In genomic region chr19:40679632-40680031, GRCm38 (mm10) we compare ENCODE assay signal across 17 mouse cellular contexts.
A peak's percentile ranks its signal among the peaks of the same experiment; 100 is the strongest.
DNase-seq lines count a peak whose midpoint lies in the region; ATAC-seq lines count a peak whose summit lies in the region.
"Had no signal": no experiment of that assay in that cellular context is flagged by ENCODE, and none has a peak within 500 bp of the region (broad histone marks: within the 10 kb centered on the region; RNA-seq: fewer than 3 reads in every experiment).

No protein-coding gene starts in this region.

- H3K27me3 ChIP-seq in heart, embryonic 10.5 days (ENCODE audit: insufficient read depth, poor library complexity, severe bottlenecking) = no peaks in the 10 kb centered on the region
- H3K27me3 ChIP-seq: forebrain, embryonic 13.5 days; heart, embryonic 12.5 days; hindbrain, embryonic 13.5 days had no signal

- 93% methylated on average over 3 of the region's 3 CpGs for WGBS in heart, embryonic 10.5 days

- intact Hi-C loops in heart, postnatal 25 days (cut with DNase I) = loop anchor here (5.0 kb wide), 1 partner anchor 42 kb away; no protein-coding TSS in a partner anchor

- H3K4me3 ChIP-seq in heart, embryonic 10.5 days = no peak overlapping the region
- H3K4me3 ChIP-seq: erythroblast, embryonic 14.5 days; forebrain, embryonic 13.5 days; heart, embryonic 12.5 days; hindbrain, embryonic 13.5 days; limb, embryonic 10.5 days; myocyte had no signal

- ATAC-seq in megakaryocyte, adult 5-6 weeks (ENCODE audit: poor library complexity, severe bottlenecking) = peak; percentile 49
- no peak for ATAC-seq in megakaryocyte-erythroid progenitor cell, adult 5-6 weeks (replicated peaks; ENCODE audit: low FRiP score, low TSS enrichment, poor library complexity, severe bottlenecking)
- ATAC-seq: forebrain, embryonic 13.5 days; intestine, embryonic 16.5 days had no signal

- DNase-seq in heart, embryonic 10.5 days (ENCODE audit: low spot score) = peak; percentile 50
- DNase-seq in heart, postnatal 25 days (ENCODE audit: low spot score) = no peak
- DNase-seq in B cell, adult 2 months = peak; percentile 32 to 45
- DNase-seq in T-cell, adult 2 months (ENCODE audit: low spot score) = peak; percentile 42
- DNase-seq in embryo, embryonic 10.5 days (ENCODE audit: low spot score) = no peak
- no peak for DNase-seq in right cerebral cortex, postnatal 10 days (ENCODE audit: low spot score in 2 of 2)
- DNase-seq: cerebellum, adult 2 months; midbrain, embryonic 14.5 days had no signal

- H3K4me1 ChIP-seq in heart, embryonic 10.5 days = peaks cover 19% of the 10 kb centered on the region
- H3K4me1 ChIP-seq: hindbrain, embryonic 13.5 days had no signal

- H3K9me3 ChIP-seq in heart, embryonic 10.5 days = no peaks in the 10 kb centered on the region
- H3K9me3 ChIP-seq: forebrain, embryonic 13.5 days; heart, embryonic 12.5 days; hindbrain, embryonic 13.5 days; limb, embryonic 10.5 days had no signal

- no peaks in the 10 kb centered on the region for H3K36me3 ChIP-seq in heart, embryonic 10.5 days
- H3K36me3 ChIP-seq: heart, embryonic 12.5 days; hindbrain, embryonic 13.5 days; limb, embryonic 10.5 days had no signal

- no peak overlapping the region for H3K27ac ChIP-seq in heart, embryonic 10.5 days
- H3K27ac ChIP-seq: forebrain, embryonic 13.5 days; hindbrain, embryonic 13.5 days; limb, embryonic 10.5 days had no signal

Comparison
In these comparisons a context has a peak if more than half of its experiments do, and no peak if none do; other contexts are left out.
1. DNase-seq: peak in heart, embryonic 10.5 days (single experiment), B cell, adult 2 months (2 of 2) and T-cell, adult 2 months (single experiment); none in heart, postnatal 25 days (single experiment), embryo, embryonic 10.5 days (single experiment) and right cerebral cortex, postnatal 10 days (0 of 2).